Mouse (Mus musculus): ENCODE results near the gene Atxn10. TPM values are rescaled to one million over a fixed set of nuclear protein-coding genes. Genes with fewer than 3 reads are reported as not detected.

Atxn10 gene
- polyA plus RNA-seq, 1 experiment from 2014 or later: 114 TPM

DNA sequence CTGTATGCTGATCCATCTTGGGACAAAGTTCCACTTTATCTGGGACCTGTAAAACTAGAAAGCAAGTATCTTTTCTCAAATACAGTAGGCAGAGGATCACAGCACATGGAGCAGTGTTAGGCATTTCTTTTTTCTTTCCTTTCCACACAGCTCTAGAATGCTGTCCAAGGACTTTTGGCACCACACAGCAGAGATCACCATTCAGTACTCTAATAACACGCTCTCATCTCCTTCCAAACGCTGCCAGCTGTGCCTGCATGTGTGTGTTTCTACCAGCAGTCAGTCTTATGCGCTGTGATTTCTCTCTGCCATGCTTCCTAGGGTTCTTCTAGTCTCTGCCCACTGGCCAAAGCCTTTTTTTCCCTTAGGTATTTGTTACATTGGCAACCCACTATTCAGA, 28.3 kb downstream of the Atxn10 start:
- H3K9ac ChIP-seq: no peak overlapping the region
- H3K4me3 ChIP-seq: no peak overlapping the region
- WGBS (ENCODE audit: insufficient replicate concordance): 80% methylated on average over 3 of the region's 3 CpGs
- H3K9me3 ChIP-seq (replicated peaks): no peaks in the 10 kb centered on the region
- H3K36me3 ChIP-seq: peaks cover 68% of the 10 kb centered on the region
- ATAC-seq: no peak
- H3K4me2 ChIP-seq: no peak overlapping the region
- H3K27me3 ChIP-seq (replicated peaks): no peaks in the 10 kb centered on the region
- no peak overlapping the region for H3K27ac ChIP-seq
- no peaks in the 10 kb centered on the region for H3K4me1 ChIP-seq

- Histone ChIP-seq H3K9me3 (replicated peaks) (no peaks in the 10 kb centered on the region), H3K4me2 (no peak overlapping the region), H3K27ac (no peak overlapping the region), H3K27me3 (replicated peaks) (no peaks in the 10 kb centered on the region), H3K4me1 (no peaks in the 10 kb centered on the region), H3K9ac (no peak overlapping the region), H3K4me3 (no peak overlapping the region), H3K36me3 (peaks cover 45% of the 10 kb centered on the region)
- WGBS (ENCODE audit: insufficient replicate concordance): 72% methylated on average over 5 of the region's 5 CpGs
- no peak for ATAC-seq
These were observed 30.9 kb downstream of the Atxn10 start for GRCm38 (mm10) chr15:85366938-85367337.

DNA sequence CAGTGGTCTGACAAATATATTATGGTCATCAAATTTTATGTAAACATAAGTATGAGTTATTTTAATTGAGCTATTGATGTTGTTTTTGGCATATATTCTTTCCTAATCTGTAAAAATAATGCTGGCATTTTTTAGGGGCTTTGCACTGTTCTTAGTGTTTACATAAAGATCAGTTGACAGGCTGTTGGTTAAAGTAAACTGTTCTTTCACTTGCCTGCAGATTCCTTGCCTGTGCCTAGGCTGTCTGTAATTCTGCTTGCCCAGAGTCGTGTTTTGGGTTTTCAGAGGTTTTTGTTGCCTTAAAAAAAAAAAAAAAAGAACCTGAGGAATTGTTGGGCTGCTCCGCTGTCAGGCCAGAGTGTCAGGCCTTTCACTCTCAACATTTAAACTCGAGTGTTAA, 33.7 kb downstream of the Atxn10 start:
- H3K27ac ChIP-seq: no peak overlapping the region
- no peak overlapping the region for H3K4me3 ChIP-seq
- ATAC-seq: no peak
- H3K9ac ChIP-seq: no peak overlapping the region
- no peaks in the 10 kb centered on the region for H3K4me1 ChIP-seq
- no peaks in the 10 kb centered on the region for H3K9me3 ChIP-seq (replicated peaks)
- no peak overlapping the region for H3K4me2 ChIP-seq
- H3K36me3 ChIP-seq: peaks cover 21% of the 10 kb centered on the region
- H3K27me3 ChIP-seq (replicated peaks): no peaks in the 10 kb centered on the region
- WGBS (ENCODE audit: insufficient replicate concordance): 56% methylated on average over 3 of the region's 3 CpGs

DNA sequence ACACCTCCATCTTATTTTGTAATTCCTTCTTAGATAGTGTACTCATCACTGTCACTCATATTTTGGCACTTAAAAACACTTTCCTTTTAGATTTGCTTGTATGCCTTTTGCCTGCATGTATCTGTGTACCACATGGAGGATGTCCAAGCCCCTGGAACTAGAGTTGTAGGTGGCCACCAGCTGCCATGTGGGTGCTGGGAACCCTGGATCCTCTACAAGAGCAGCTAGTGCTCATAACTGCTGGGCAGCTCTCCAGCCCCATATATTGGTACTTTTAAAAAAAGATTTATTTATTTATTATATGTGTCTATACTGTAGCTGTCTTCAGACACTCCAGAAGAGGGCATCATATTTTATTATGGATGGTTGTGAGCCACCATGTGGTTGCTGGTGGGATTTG, 37.1 kb downstream of the Atxn10 start:
- Histone ChIP-seq H3K36me3 (peaks cover 24% of the 10 kb centered on the region), H3K4me1 (no peaks in the 10 kb centered on the region), H3K27ac (no peak overlapping the region), H3K9me3 (replicated peaks) (no peaks in the 10 kb centered on the region), H3K4me3 (no peak overlapping the region), H3K27me3 (replicated peaks) (no peaks in the 10 kb centered on the region), H3K4me2 (no peak overlapping the region), H3K9ac (no peak overlapping the region)
- ATAC-seq: no peak

GRCm38 (mm10) chr15:85383477-85383876, 47.4 kb downstream of the Atxn10 start:
- H3K4me1 ChIP-seq: no peaks in the 10 kb centered on the region
- H3K27me3 ChIP-seq (replicated peaks): no peaks in the 10 kb centered on the region
- no peak overlapping the region for H3K9ac ChIP-seq
- H3K36me3 ChIP-seq: peaks cover 49% of the 10 kb centered on the region
- 44% methylated on average over 9 of the region's 9 CpGs for WGBS (ENCODE audit: insufficient replicate concordance)
- no peak overlapping the region for H3K4me2 ChIP-seq
- no peaks in the 10 kb centered on the region for H3K9me3 ChIP-seq (replicated peaks)
- no peak overlapping the region for H3K27ac ChIP-seq
- H3K4me3 ChIP-seq: no peak overlapping the region
- ATAC-seq: no peak

GRCm38 (mm10) chr15:85388696-85389095, 52.7 kb downstream of the Atxn10 start:
- 83% methylated on average over 3 of the region's 3 CpGs for WGBS (ENCODE audit: insufficient replicate concordance)
- Histone ChIP-seq H3K4me2 (no peak overlapping the region), H3K9ac (no peak overlapping the region), H3K9me3 (replicated peaks) (no peaks in the 10 kb centered on the region), H3K4me3 (no peak overlapping the region), H3K27me3 (replicated peaks) (no peaks in the 10 kb centered on the region), H3K4me1 (no peaks in the 10 kb centered on the region), H3K36me3 (peaks cover 63% of the 10 kb centered on the region), H3K27ac (no peak overlapping the region)
- no peak for ATAC-seq

- no peak for ATAC-seq
- 80% methylated on average over 4 of the region's 4 CpGs for WGBS (ENCODE audit: insufficient replicate concordance)
- Histone ChIP-seq H3K9ac (no peak overlapping the region), H3K4me3 (no peak overlapping the region), H3K36me3 (peaks cover 54% of the 10 kb centered on the region), H3K27me3 (replicated peaks) (no peaks in the 10 kb centered on the region), H3K4me2 (no peak overlapping the region), H3K27ac (no peak overlapping the region), H3K9me3 (replicated peaks) (no peaks in the 10 kb centered on the region), H3K4me1 (no peaks in the 10 kb centered on the region)
These were observed 53.9 kb downstream of the Atxn10 start for GRCm38 (mm10) chr15:85389915-85390314.

DNA sequence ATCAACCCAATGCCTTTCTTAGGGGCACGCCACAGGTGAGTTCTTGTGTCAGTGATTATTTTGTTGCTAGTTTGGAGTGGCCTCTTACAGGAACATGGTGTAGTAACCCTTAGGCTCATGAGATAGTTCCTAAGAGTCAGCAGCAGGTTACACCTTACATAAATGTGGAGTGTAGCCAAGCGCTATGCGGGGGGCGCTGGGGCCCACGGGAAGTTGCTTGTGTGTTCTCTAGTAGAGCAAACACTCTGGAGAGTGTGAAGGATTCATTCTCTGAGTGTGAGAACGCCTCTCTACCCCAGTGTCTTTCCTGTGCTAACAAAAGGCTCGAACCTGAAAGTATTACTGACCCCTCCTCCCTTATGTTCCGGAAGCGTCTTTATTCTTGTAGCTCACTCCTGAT, 59.3 kb downstream of the Atxn10 start:
- Histone ChIP-seq H3K4me3 (no peak overlapping the region), H3K4me1 (no peaks in the 10 kb centered on the region), H3K9ac (no peak overlapping the region), H3K27ac (no peak overlapping the region), H3K36me3 (peaks cover 48% of the 10 kb centered on the region), H3K27me3 (replicated peaks) (no peaks in the 10 kb centered on the region), H3K9me3 (replicated peaks) (no peaks in the 10 kb centered on the region), H3K4me2 (no peak overlapping the region)
- WGBS (ENCODE audit: insufficient replicate concordance): 83% methylated on average over 9 of the region's 9 CpGs
- no peak for ATAC-seq

DNA sequence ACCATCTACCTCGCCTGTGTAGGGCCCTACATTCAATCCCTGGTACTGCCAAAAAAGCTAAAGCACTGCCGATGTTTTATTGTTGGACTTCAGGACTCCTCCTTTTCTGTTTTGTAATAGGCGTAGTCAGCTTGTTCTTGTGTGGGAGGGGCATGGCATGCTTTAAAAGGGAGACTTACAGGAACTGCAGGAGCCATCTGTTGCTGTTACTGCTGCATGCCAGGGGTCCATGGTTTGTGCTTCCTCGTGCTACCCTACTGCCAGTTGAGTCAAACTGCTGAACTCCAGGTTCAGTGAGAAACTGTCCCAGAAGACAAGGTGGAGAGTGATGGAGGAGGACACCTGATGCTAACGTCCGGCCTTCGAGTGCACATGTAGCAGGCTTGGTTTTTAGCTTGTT, 65.9 kb downstream of the Atxn10 start:
- Histone ChIP-seq H3K4me1 (0 out of 2 replicates have a peak, but pooled peaks cover 3% of the 10 kb centered on the region), H3K36me3 (peaks cover 28% of the 10 kb centered on the region), H3K4me3 (no peak overlapping the region), H3K9ac (no peak overlapping the region), H3K27me3 (replicated peaks) (no peaks in the 10 kb centered on the region), H3K27ac (no peak overlapping the region), H3K9me3 (replicated peaks) (no peaks in the 10 kb centered on the region), H3K4me2 (no peak overlapping the region)
- WGBS (ENCODE audit: insufficient replicate concordance): 74% methylated on average over 7 of the region's 7 CpGs
- ATAC-seq: no peak

DNA sequence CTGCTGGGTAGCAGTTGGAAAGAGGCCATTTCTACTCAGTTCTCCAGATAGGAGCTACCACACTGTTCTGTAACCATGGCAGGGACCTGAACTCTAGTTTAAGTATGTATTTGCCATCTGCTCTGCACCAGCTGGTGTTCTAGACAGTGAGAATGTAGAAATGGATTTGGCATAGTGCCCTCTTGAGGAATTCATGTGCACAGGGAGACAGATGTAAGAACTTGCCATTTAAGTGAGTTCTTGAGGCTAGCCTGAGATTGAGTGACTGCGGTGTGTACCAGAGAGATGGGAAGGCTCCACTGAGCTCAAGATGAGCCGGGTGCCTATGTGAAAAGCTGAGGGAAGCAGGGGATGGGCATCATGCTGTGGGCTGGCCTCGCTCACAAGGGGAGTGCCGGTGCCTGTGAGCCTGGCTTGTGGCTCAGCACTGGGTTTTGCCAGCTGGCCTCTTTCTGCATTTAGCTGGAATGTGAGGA, 67.2 kb downstream of the Atxn10 start:
- Histone ChIP-seq H3K9me3 (replicated peaks) (no peaks in the 10 kb centered on the region), H3K36me3 (peaks cover 22% of the 10 kb centered on the region), H3K9ac (no peak overlapping the region), H3K4me2 (no peak overlapping the region), H3K27ac (no peak overlapping the region), H3K4me1 (0 out of 2 replicates have a peak, but pooled peaks cover 3% of the 10 kb centered on the region), H3K27me3 (replicated peaks) (no peaks in the 10 kb centered on the region), H3K4me3 (no peak overlapping the region)
- no peak for ATAC-seq
- 78% methylated on average over 4 of the region's 4 CpGs for WGBS (ENCODE audit: insufficient replicate concordance)

GRCm38 (mm10) chr15:85404739-85405138, 68.7 kb downstream of the Atxn10 start:
- 0 out of 2 replicates have a peak, but pooled peaks cover 3% of the 10 kb centered on the region for H3K4me1 ChIP-seq
- WGBS (ENCODE audit: insufficient replicate concordance): 86% methylated on average over 4 of the region's 4 CpGs
- H3K9me3 ChIP-seq (replicated peaks): no peaks in the 10 kb centered on the region
- H3K9ac ChIP-seq: no peak overlapping the region
- no peak overlapping the region for H3K4me2 ChIP-seq
- no peak for ATAC-seq
- H3K4me3 ChIP-seq: no peak overlapping the region
- H3K27ac ChIP-seq: no peak overlapping the region
- H3K27me3 ChIP-seq (replicated peaks): no peaks in the 10 kb centered on the region
- peaks cover 19% of the 10 kb centered on the region for H3K36me3 ChIP-seq

DNA sequence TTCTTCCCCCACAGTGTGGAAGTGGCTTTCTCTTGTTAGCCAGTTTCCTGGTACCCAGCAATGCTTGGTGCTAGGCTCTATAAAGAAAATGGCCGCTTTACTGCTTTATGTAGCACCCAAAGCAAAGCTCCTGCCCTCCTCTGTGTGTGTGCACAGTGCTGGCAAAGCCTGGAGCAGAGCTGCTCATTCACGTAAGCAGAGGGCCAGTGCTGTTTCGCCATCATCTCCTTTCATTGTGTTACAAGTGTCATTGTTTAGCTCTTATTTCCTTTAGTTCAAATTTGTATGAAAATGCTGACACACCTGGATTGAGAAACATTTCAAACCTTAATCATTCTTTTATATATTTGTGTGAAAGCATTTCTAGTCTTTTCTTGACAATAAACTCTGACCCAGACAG, 69.5 kb downstream of the Atxn10 start:
- no peak for ATAC-seq
- no peak overlapping the region for H3K4me3 ChIP-seq
- H3K4me1 ChIP-seq: 0 out of 2 replicates have a peak, but pooled peaks cover 3% of the 10 kb centered on the region
- H3K27me3 ChIP-seq (replicated peaks): no peaks in the 10 kb centered on the region
- H3K4me2 ChIP-seq: no peak overlapping the region
- H3K9ac ChIP-seq: no peak overlapping the region
- no peak overlapping the region for H3K27ac ChIP-seq
- no peaks in the 10 kb centered on the region for H3K9me3 ChIP-seq (replicated peaks)
- WGBS (ENCODE audit: insufficient replicate concordance): 72% methylated on average over 3 of the region's 3 CpGs
- H3K36me3 ChIP-seq: peaks cover 19% of the 10 kb centered on the region

- Histone ChIP-seq H3K27me3 (replicated peaks) (no peaks in the 10 kb centered on the region), H3K27ac (no peak overlapping the region), H3K4me2 (no peak overlapping the region), H3K9me3 (replicated peaks) (no peaks in the 10 kb centered on the region), H3K9ac (no peak overlapping the region), H3K36me3 (peaks cover 13% of the 10 kb centered on the region), H3K4me1 (0 out of 2 replicates have a peak, but pooled peaks cover 3% of the 10 kb centered on the region), H3K4me3 (no peak overlapping the region)
- 39% methylated on average over 1 of the region's 1 CpGs for WGBS (ENCODE audit: insufficient replicate concordance)
- no peak for ATAC-seq
These were observed 70.8 kb downstream of the Atxn10 start for GRCm38 (mm10) chr15:85406846-85407245.
